Mouse (Mus musculus) hindbrain, embryonic 10.5 days (tissue): ENCODE results near the gene Slc7a7. TPM values are rescaled to one million over a fixed set of nuclear protein-coding genes. Genes with fewer than 3 reads are reported as not detected.
"Not testable (repeated sequence)": the region's sequence is repeated elsewhere in the genome, so short reads cannot be mapped to it uniquely, and the experiment has no call there.

Source experiments
- DNase-seq: peaks from one replicate; pipeline ENCODE4 v3.0.0-alpha.2; 2017; ENCODE audit warnings: low spot score
- H3K27ac ChIP-seq: fragments of 300-500 bp; sonication (generic); 2 replicates; pipeline ENCODE4 v1.5.1; 2016; ENCODE audit warnings: mild to moderate bottlenecking, moderate library complexity
- H3K27me3 ChIP-seq: fragments of 300-500 bp; sonication (generic); 2 replicates; pipeline ENCODE4 v1.6.1; 2016; ENCODE audit warnings: mild to moderate bottlenecking; ENCODE audit not compliant: poor library complexity, insufficient read depth, severe bottlenecking
- H3K36me3 ChIP-seq: fragments of 300-500 bp; sonication (generic); 2 replicates; pipeline ENCODE4 v1.6.1; 2016; ENCODE audit warnings: mild to moderate bottlenecking, moderate library complexity
- H3K4me1 ChIP-seq: fragments of 300-500 bp; sonication (generic); replicated peaks from 2 replicates; pipeline ENCODE4 v1.6.1; 2016; ENCODE audit warnings: mild to moderate bottlenecking
- H3K4me3 ChIP-seq: fragments of 300-500 bp; sonication (generic); 2 replicates; pipeline ENCODE4 v1.5.1; 2016; ENCODE audit warnings: mild to moderate bottlenecking, moderate library complexity
- H3K9me3 ChIP-seq: fragments of 300-500 bp; sonication (generic); 2 replicates; pipeline ENCODE4 v1.6.1; 2016; ENCODE audit warnings: mild to moderate bottlenecking, moderate library complexity
- WGBS: fragments of 180-500 bp; shearing (Covaris S2); methylation state at CpG from one replicate; pipeline ENCODE4 v1.1.7; 2016; 5-methylcytosine and 5-hydroxymethylcytosine counted together
- polyA plus RNA-seq: library from polyadenylated mRNA; unstranded; fragments of >200 nt; fragmentation: Nextera tagmentation; extraction: Ambion mirVana; gene quantifications from 2 replicates; pipeline ENCODE4 v1.2.1, GENCODE M21; 2016

Slc7a7 gene
- polyA plus RNA-seq, 1 experiment from 2014 or later = 5.5 TPM

- Histone ChIP-seq H3K4me3 (no peak overlapping the region), H3K4me1 (no peaks in the 10 kb centered on the region), H3K9me3 (peaks cover 6% of the 10 kb centered on the region; the same call in 1 of the 2 replicates), H3K27me3 (no peaks in the 10 kb centered on the region), H3K27ac (no peak overlapping the region), H3K36me3 (peaks cover 45% of the 10 kb centered on the region)
- DNase-seq = no peak
- 93% methylated on average over 9 of the region's 9 CpGs for WGBS
Observed at GRCm38 (mm10) chr14:54372923-54373322, 44.7 kb downstream of the Slc7a7 start.

- peaks cover 60% of the 10 kb centered on the region for H3K36me3 ChIP-seq
- WGBS = 95% methylated on average over 10 of the region's 10 CpGs
- no peaks in the 10 kb centered on the region for H3K27me3 ChIP-seq
- peaks cover 6% of the 10 kb centered on the region; the same call in 1 of the 2 replicates for H3K9me3 ChIP-seq
- DNase-seq = no peak
- H3K27ac ChIP-seq = no peak overlapping the region
- no peaks in the 10 kb centered on the region for H3K4me1 ChIP-seq
- H3K4me3 ChIP-seq = no peak overlapping the region
Observed at GRCm38 (mm10) chr14:54371460-54371859, 46.1 kb downstream of the Slc7a7 start.

GRCm38 (mm10) chr14:54370595-54370994 lies 47.0 kb downstream of the Slc7a7 start:
- no peak overlapping the region for H3K4me3 ChIP-seq
- peaks cover 6% of the 10 kb centered on the region; the same call in 1 of the 2 replicates for H3K9me3 ChIP-seq
- no peak for DNase-seq
- H3K4me1 ChIP-seq = no peaks in the 10 kb centered on the region
- WGBS = 97% methylated on average over 6 of the region's 6 CpGs
- no peaks in the 10 kb centered on the region for H3K27me3 ChIP-seq
- no peak overlapping the region for H3K27ac ChIP-seq
- H3K36me3 ChIP-seq = peaks cover 68% of the 10 kb centered on the region

DNA sequence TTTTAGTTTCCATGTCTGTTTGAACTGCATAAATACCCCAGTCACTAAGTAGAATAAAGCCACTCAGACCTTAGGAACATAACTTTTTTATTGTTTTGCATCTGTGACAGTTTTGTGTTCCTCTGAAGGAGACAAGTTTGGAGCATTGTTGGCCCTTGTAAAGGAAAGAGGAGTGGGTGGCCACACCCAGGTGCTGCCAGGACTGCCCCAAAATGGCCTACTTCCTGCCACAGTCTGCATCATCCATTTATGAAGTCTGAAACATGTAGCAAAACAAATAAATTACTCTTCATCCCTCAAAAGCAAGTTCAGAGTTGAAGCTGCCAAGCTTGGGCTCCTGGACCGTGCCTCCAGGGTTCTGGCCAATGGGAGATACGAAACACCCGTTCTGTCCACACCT lies 48.2 kb downstream of the Slc7a7 start:
- Histone ChIP-seq H3K27me3 (no peaks in the 10 kb centered on the region), H3K27ac (no peak overlapping the region), H3K9me3 (peaks cover 6% of the 10 kb centered on the region; the same call in 1 of the 2 replicates), H3K4me1 (no peaks in the 10 kb centered on the region), H3K4me3 (no peak overlapping the region), H3K36me3 (peaks cover 79% of the 10 kb centered on the region)
- WGBS = 98% methylated on average over 3 of the region's 3 CpGs
- DNase-seq = no peak

GRCm38 (mm10) chr14:54367429-54368060 lies 50.0 kb downstream of the Slc7a7 start:
- 95% methylated on average over 18 of the region's 18 CpGs for WGBS
- peaks cover 6% of the 10 kb centered on the region; the same call in 1 of the 2 replicates for H3K9me3 ChIP-seq
- H3K36me3 ChIP-seq = peaks cover 93% of the 10 kb centered on the region
- H3K27ac ChIP-seq = no peak overlapping the region
- 0 out of 2 replicates have a peak, but pooled peaks cover under 1% of the 10 kb centered on the region for H3K4me1 ChIP-seq
- no peaks in the 10 kb centered on the region for H3K27me3 ChIP-seq
- H3K4me3 ChIP-seq = no peak overlapping the region
- no peak for DNase-seq

DNA sequence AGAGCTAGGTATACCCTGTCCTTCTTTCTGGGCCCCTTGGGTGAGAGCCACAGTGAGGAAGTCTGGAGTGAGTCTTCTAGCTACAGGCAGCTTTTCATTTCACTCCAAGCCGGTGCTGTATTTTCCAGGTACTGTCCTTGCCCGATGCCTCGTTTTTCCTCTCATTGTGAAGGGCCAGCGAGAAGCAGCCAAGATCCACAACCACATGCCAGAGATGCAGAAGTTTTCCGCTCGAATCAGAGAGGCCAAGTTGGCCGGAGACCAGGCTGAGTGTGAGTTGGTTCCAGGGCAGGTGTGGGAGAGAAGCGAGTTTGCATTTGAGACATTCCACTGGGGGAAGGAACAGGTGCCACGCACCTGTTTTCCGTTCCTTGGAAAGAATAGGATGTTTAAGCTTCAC lies 51.0 kb downstream of the Slc7a7 start:
- Histone ChIP-seq H3K36me3 (peaks cover 89% of the 10 kb centered on the region), H3K4me3 (no peak overlapping the region), H3K27me3 (no peaks in the 10 kb centered on the region), H3K27ac (no peak overlapping the region), H3K9me3 (peaks cover 3% of the 10 kb centered on the region; the same call in 1 of the 2 replicates), H3K4me1 (peaks cover 8% of the 10 kb centered on the region)
- WGBS = 97% methylated on average over 10 of the region's 10 CpGs
- DNase-seq = no peak

DNA sequence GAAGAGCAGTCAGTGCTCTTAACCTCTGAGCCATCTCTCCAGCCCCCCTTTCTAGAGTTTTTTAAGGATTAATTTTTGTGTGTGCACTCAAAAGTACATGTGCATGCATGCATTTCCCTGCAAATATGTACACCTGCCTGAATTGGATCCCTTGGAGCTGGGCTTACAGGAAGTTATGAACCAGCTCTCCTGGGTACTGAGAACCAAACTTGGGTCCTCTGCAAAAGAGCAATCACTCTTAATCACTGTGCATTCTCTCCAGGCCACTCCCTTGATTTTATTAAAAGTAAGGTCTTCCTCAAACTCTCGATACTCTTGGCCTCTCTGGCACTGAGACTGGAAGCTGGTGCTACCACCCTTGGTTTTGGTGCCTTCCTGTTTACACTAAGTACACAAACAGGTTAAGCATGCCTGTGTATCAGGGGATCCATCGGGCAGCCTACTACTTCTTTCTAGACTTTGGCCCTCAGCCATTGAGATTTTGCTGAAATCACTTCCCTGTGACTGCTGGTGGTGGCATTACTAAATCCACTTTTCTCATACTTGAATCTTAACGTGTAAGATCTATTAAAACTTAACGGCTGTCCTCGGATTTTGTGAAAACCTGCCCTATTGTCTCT lies 52.4 kb downstream of the Slc7a7 start:
- Histone ChIP-seq H3K27me3 (no peaks in the 10 kb centered on the region), H3K4me3 (no peak overlapping the region), H3K4me1 (peaks cover 12% of the 10 kb centered on the region), H3K27ac (no peak overlapping the region), H3K36me3 (peaks cover 77% of the 10 kb centered on the region), H3K9me3 (no peaks in the 10 kb centered on the region)
- no peak for DNase-seq
- WGBS = 97% methylated on average over 5 of the region's 5 CpGs

DNA sequence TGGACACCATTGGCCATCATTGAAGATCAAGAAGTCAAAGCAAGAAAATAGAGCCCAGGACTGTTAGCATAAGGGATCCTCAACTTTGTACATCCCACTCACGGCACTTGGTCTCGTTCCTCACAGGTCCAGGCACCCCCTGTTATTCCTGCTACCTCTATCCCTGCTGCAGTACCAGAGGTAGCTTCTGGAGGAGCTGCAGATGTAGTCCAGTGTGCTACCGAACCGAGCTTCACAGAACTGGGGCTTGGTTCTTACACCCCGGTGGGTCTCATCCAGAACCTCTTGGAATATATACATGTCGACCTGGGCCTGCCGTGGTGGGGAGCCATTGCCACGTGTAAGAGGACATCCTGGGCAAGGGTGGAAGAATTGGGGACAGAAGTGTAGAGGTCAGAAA lies 54.4 kb downstream of the Slc7a7 start:
- WGBS = 96% methylated on average over 8 of the region's 8 CpGs

GRCm38 (mm10) chr14:54360577-54361340 lies 56.8 kb downstream of the Slc7a7 start, which contains the start of gene Oxa1l:
Gene Oxa1l, plus strand, starts transcription at chr14:54360834.
- Histone ChIP-seq H3K27ac (peak within 1 kb of the TSS; percentile 97), H3K36me3 (peaks cover 33% of the 10 kb centered on the region), H3K4me1 (peaks cover 12% of the 10 kb centered on the region), H3K4me3 (peak within 1 kb of the TSS; percentile 85), H3K9me3 (no peaks in the 10 kb centered on the region), H3K27me3 (no peaks in the 10 kb centered on the region)
- DNase-seq = peak; percentile 96
- whole genome bisulfite sequencing = under 1% methylated on average over 48 of the region's 48 CpGs

More for the DNA sequence above, 54.4 kb downstream of the Slc7a7 start:
- Histone ChIP-seq H3K27me3 (no peaks in the 10 kb centered on the region), H3K27ac (no peak overlapping the region), H3K36me3 (peaks cover 57% of the 10 kb centered on the region), H3K9me3 (no peaks in the 10 kb centered on the region), H3K4me1 (peaks cover 12% of the 10 kb centered on the region), H3K4me3 (no peak overlapping the region)
- no peak for DNase-seq

- peaks cover 5% of the 10 kb centered on the region for H3K9me3 ChIP-seq
- 37% methylated on average over 1 of the region's 1 CpGs for WGBS
- H3K27ac ChIP-seq = no peak overlapping the region
- H3K4me3 ChIP-seq = no peak overlapping the region
- H3K4me1 ChIP-seq = no peaks in the 10 kb centered on the region
- no peaks in the 10 kb centered on the region for H3K27me3 ChIP-seq
- no peaks in the 10 kb centered on the region for H3K36me3 ChIP-seq
- DNase-seq = no peak
Observed at GRCm38 (mm10) chr14:54354406-54354805, 63.2 kb downstream of the Slc7a7 start.

DNA sequence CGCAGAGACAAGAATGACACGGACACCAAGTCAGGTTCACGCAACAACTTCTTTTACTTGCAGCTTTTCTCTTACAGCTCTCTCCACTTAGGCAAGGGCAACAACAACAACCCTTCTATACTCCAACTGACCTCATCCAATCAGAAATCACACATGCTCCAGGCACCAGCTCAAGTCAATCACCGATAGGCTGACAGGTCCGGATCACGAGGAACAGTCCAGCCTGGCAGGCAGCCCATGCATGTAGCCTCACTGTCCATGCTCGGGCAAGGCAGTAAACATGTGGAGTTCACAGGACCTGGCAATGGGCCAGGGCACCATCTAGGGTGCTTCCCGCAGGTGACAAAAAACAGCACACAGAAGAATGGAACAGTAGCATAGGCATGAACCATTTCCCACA lies 65.3 kb downstream of the Slc7a7 start:
- 93% methylated on average over 8 of the region's 8 CpGs for WGBS

GRCm38 (mm10) chr14:54350773-54351541 lies 66.6 kb downstream of the Slc7a7 start:
- not testable (repeated sequence) for DNase-seq

More for the DNA sequence above, 65.3 kb downstream of the Slc7a7 start:
- H3K27ac ChIP-seq = no peak overlapping the region
- H3K9me3 ChIP-seq = peaks cover 7% of the 10 kb centered on the region
- H3K27me3 ChIP-seq = no peaks in the 10 kb centered on the region
- H3K36me3 ChIP-seq = no peaks in the 10 kb centered on the region
- no peaks in the 10 kb centered on the region for H3K4me1 ChIP-seq
- no peak overlapping the region for H3K4me3 ChIP-seq
- DNase-seq = no peak

More at GRCm38 (mm10) chr14:54350773-54351541, 66.6 kb downstream of the Slc7a7 start:
- H3K9me3 ChIP-seq, H3K4me3 ChIP-seq, H3K4me1 ChIP-seq, H3K36me3 ChIP-seq, H3K27ac ChIP-seq, H3K27me3 ChIP-seq: not testable (repeated sequence)
- WGBS = 93% methylated on average over 16 of the region's 16 CpGs
